Mouse (Mus musculus) lung, embryonic 14.5 days (tissue): ENCODE data around the gene Syngr3. TPM values are rescaled to one million over a fixed set of nuclear protein-coding genes. Genes with fewer than 3 reads are reported as not detected.

Experiments
- ATAC-seq: fragments of 200-750 bp; cut with Nextera tagmentation; 2 replicates; pipeline ENCODE4 v1.8.0; 2017; ENCODE audit warnings: mild to moderate bottlenecking, moderate TSS enrichment, moderate library complexity; ENCODE audit not compliant: insufficient read depth
- DNase-seq: peaks from one replicate; pipeline ENCODE4 v3.0.0-alpha.2; 2015
- H3K27ac ChIP-seq: fragments of 300-500 bp; sonication (generic); 2 replicates; pipeline ENCODE4 v1.5.1; 2014; ENCODE audit warnings: low read depth, mild to moderate bottlenecking, moderate library complexity
- H3K27me3 ChIP-seq: fragments of 300-500 bp; sonication (generic); 2 replicates; pipeline ENCODE4 v1.6.1; 2014; ENCODE audit warnings: low read length, control low read depth; ENCODE audit not compliant: insufficient read depth
- H3K36me3 ChIP-seq: fragments of 300-500 bp; sonication (generic); 2 replicates; pipeline ENCODE4 v1.6.1; 2014; ENCODE audit warnings: control low read depth; ENCODE audit not compliant: insufficient read depth
- H3K4me1 ChIP-seq: fragments of 300-500 bp; sonication (generic); 2 replicates; pipeline ENCODE4 v1.6.1; 2014; ENCODE audit warnings: antibody characterized with exemption, control low read depth; ENCODE audit not compliant: insufficient read depth
- H3K4me2 ChIP-seq: fragments of 300-500 bp; sonication (generic); 2 replicates; pipeline ENCODE4 v1.6.1; 2014; ENCODE audit warnings: mild to moderate bottlenecking
- H3K4me3 ChIP-seq: fragments of 300-500 bp; sonication (generic); 2 replicates; pipeline ENCODE4 v1.5.1; 2014; ENCODE audit warnings: low read depth, low read length
- H3K9ac ChIP-seq: fragments of 300-500 bp; sonication (generic); 2 replicates; pipeline ENCODE4 v1.6.1; 2014
- H3K9me3 ChIP-seq: fragments of 300-500 bp; sonication (generic); 2 replicates; pipeline ENCODE4 v1.6.1; 2016; ENCODE audit warnings: low read depth, low read length, control low read depth
- CTCF ChIP-seq: IDR thresholded peaks from 2 replicates; pipeline ENCODE4 v1.5.1; 2016; ENCODE audit warnings: antibody characterized with exemption, low read depth
- WGBS: fragments of 180-500 bp; shearing (Covaris S2); extraction: QIAGEN DNeasy Blood & Tissue Kit; methylation state at CpG from one replicate; pipeline ENCODE4 v1.1.7; 2014; 5-methylcytosine and 5-hydroxymethylcytosine counted together
- polyA plus RNA-seq: library from polyadenylated mRNA; unstranded; fragments of >200 nt; fragmentation: Nextera tagmentation; extraction: Ambion mirVana; gene quantifications from 2 replicates; pipeline ENCODE4 v1.2.1, GENCODE M21; 2014

Gene Syngr3
- polyA plus RNA-seq, 1 experiment from 2014 or later = 0.83 TPM

DNA sequence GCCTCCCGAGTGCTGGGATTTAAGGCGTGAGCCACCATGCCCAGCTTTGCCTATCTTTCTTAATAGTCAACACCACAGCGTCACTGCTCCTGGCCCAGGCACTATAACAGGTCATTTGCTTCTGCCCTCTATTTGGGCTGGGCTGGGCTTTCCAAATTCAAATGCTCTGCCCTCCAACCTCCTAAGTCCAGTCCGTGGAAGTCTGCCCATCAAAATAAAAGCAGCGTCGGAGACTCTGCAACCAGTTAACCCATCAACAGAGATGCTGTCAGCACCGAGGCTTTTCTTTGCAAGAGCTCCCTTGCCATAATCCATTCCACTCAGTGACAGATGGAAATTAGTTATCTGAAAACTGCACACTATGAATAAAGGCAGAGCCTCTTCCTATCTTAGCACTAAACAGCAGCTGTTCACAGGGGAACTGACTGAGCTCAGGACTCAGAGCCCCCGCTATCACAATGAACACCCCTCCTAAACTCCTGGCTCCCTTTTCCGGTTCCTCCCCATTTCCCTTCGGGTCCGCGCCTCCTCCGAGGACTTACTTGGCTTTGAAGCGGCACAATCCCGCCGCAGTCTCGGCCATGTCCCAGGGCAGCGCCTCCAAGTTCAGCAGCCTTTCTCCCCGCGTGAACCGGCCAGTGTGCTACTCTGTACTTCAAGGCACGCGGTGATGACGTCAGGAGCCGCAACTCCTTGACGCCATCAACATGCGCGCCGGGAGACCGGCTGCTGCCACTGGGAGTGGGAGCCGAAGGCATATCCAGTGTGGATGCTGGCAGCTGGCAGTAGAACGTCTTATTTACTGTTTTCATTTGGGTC, 17.4 kb upstream of the Syngr3 start, which contains the start of gene Tbl3:
TSS of gene Tbl3 (minus strand) at position 679 of the 819 bp plus-strand sequence.
- no peaks in the 10 kb centered on the region for H3K4me1 ChIP-seq
- H3K4me3 ChIP-seq = peak within 1 kb of the TSS; percentile 81
- ATAC-seq = peak; percentile 90
- 3% methylated on average over 32 of the region's 32 CpGs for WGBS
- TF ChIP-seq CTCF = no peak
- H3K4me2 ChIP-seq = peak within 1 kb of the TSS; percentile 63
- H3K9ac ChIP-seq = peak within 1 kb of the TSS; percentile 74
- H3K9me3 ChIP-seq = no peaks in the 10 kb centered on the region
- peak within 1 kb of the TSS; percentile 79 for H3K27ac ChIP-seq
- peak; percentile 98 for DNase-seq
- peaks cover 29% of the 10 kb centered on the region for H3K36me3 ChIP-seq
- no peaks in the 10 kb centered on the region for H3K27me3 ChIP-seq

DNA sequence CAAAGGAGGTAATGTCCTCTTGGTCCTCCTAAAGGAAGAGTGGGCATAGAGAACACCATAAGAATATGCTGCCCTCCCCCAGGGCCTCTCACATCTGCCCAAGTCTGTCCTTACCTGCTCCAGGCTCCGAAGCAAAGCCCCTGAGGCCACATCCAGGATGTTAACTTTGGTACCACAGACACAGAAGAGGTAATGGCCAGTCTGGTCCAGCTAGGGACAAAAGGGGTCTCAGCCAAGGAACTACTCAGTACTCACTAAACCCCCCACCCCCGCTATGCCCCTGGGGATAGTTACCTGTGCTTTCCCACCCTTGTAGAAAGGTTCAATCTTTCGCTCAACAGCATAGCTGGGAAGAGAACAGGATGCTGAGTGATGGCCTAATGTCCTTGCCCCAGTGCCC, 16.1 kb upstream of the Syngr3 start:
- no peak for TF ChIP-seq CTCF
- H3K9ac ChIP-seq = no peak overlapping the region
- H3K27me3 ChIP-seq = no peaks in the 10 kb centered on the region
- H3K4me3 ChIP-seq = 0 out of 2 replicates have a peak overlapping the region, but pooled peaks have one; percentile 81
- H3K4me1 ChIP-seq = no peaks in the 10 kb centered on the region
- H3K36me3 ChIP-seq = peaks cover 42% of the 10 kb centered on the region
- 94% methylated on average over 3 of the region's 3 CpGs for WGBS
- peak overlapping the region; percentile 63 for H3K4me2 ChIP-seq
- H3K27ac ChIP-seq = no peak overlapping the region
- no peaks in the 10 kb centered on the region for H3K9me3 ChIP-seq
- ATAC-seq (no peak), DNase-seq (no peak)

GRCm38 (mm10) chr17:24701251-24701650, 11.5 kb upstream of the Syngr3 start:
- H3K4me3 ChIP-seq = no peak overlapping the region
- ATAC-seq = no peak

GRCm38 (mm10) chr17:24699473-24699872, 9.7 kb upstream of the Syngr3 start:
- peaks cover 13% of the 10 kb centered on the region for H3K4me1 ChIP-seq
- H3K27ac ChIP-seq = no peak overlapping the region
- H3K9me3 ChIP-seq = no peaks in the 10 kb centered on the region
- no peak overlapping the region for H3K4me3 ChIP-seq
- no peak for TF ChIP-seq CTCF
- no peaks in the 10 kb centered on the region for H3K27me3 ChIP-seq
- DNase-seq (no peak), ATAC-seq (no peak)
- H3K4me2 ChIP-seq = no peak overlapping the region
- peaks cover 46% of the 10 kb centered on the region for H3K36me3 ChIP-seq
- WGBS = 75% methylated on average over 2 of the region's 2 CpGs
- H3K9ac ChIP-seq = no peak overlapping the region

More at GRCm38 (mm10) chr17:24701251-24701650, 11.5 kb upstream of the Syngr3 start:
- H3K36me3 ChIP-seq = peaks cover 56% of the 10 kb centered on the region
- no peak overlapping the region for H3K9ac ChIP-seq
- WGBS = 86% methylated on average over 9 of the region's 9 CpGs
- no peaks in the 10 kb centered on the region for H3K27me3 ChIP-seq
- no peak for DNase-seq
- H3K4me2 ChIP-seq = no peak overlapping the region
- peaks cover 13% of the 10 kb centered on the region for H3K4me1 ChIP-seq
- H3K27ac ChIP-seq = no peak overlapping the region
- TF ChIP-seq CTCF = no peak
- no peaks in the 10 kb centered on the region for H3K9me3 ChIP-seq

- Histone ChIP-seq H3K9ac (no peak overlapping the region), H3K36me3 (peaks cover 44% of the 10 kb centered on the region), H3K4me1 (peaks cover 13% of the 10 kb centered on the region), H3K4me2 (peak overlapping the region; percentile 5), H3K4me3 (no peak overlapping the region), H3K9me3 (no peaks in the 10 kb centered on the region), H3K27ac (peak overlapping the region; percentile 89), H3K27me3 (no peaks in the 10 kb centered on the region)
- DNase-seq (no peak), ATAC-seq (no peak)
- 57% methylated on average over 9 of the region's 9 CpGs for WGBS
- TF ChIP-seq CTCF = no peak
Observed at GRCm38 (mm10) chr17:24698715-24699114, 9.0 kb upstream of the Syngr3 start.

GRCm38 (mm10) chr17:24697985-24698384, 8.2 kb upstream of the Syngr3 start:
- DNase-seq (peak; percentile 64), ATAC-seq (0 out of 2 replicates have a peak, but pooled peaks have one; percentile 7)
- H3K4me1 ChIP-seq = peaks cover 13% of the 10 kb centered on the region
- H3K4me2 ChIP-seq = peak overlapping the region; percentile 5
- H3K27ac ChIP-seq = peak overlapping the region; percentile 89; the same call in 1 of the 2 replicates
- TF ChIP-seq CTCF = no peak
- no peaks in the 10 kb centered on the region for H3K9me3 ChIP-seq
- 19% methylated on average over 5 of the region's 5 CpGs for WGBS
- H3K9ac ChIP-seq = no peak overlapping the region
- peaks cover 46% of the 10 kb centered on the region for H3K36me3 ChIP-seq
- no peaks in the 10 kb centered on the region for H3K27me3 ChIP-seq
- no peak overlapping the region for H3K4me3 ChIP-seq

DNA sequence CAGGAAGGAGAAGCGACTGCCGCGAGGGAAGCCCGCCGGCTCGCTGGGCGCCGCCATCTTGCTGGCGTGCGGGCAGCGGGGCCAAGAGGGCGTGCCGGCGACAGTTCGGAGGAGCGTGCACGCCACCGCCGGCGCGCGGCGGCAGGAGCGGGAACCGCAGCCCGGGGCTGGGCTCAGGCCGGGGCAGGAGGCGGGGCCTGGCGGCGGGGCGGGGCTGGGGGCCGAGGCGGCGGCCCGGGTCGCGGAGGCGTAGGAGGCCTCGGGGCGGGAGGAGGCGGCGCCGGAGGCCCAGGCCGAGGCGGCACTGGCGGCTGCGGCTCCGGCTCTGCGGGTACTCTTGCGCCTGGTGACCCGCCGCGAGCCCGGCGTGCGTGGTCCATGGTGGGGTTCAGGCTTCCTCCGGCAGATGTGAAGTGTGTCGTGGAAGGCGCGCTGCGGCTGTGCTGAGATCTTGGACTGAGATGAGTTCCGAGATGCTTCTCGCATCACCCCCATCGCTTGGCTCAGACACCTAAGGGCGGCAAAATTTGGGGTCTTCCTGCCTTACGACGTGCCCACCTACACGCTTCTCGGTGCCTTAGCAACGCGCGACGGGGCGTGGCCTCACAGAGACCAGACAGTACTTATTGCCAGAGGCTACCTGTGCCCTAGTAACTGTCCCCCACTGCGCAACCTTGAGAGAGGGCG, 6.4 kb upstream of the Syngr3 start, which contains the start of the genes Gfer and Noxo1:
TSS of gene Gfer (minus strand) at position 146 of the 687 bp plus-strand sequence.
TSS of gene Noxo1 (plus strand) at position 224 of the 687 bp plus-strand sequence.
- 0 out of 2 replicates have a peak, but pooled peaks cover 2% of the 10 kb centered on the region for H3K27me3 ChIP-seq
- TF ChIP-seq CTCF = no peak
- peak within 1 kb of the TSS; percentile 84 for H3K4me3 ChIP-seq
- peaks cover 38% of the 10 kb centered on the region for H3K36me3 ChIP-seq
- peak; percentile 92 for ATAC-seq
- no peaks in the 10 kb centered on the region for H3K9me3 ChIP-seq
- H3K9ac ChIP-seq = peak within 1 kb of the TSS; percentile 82
- under 1% methylated on average over 54 of the region's 76 CpGs for WGBS
- peaks cover 13% of the 10 kb centered on the region for H3K4me1 ChIP-seq
- peak; percentile 93 for DNase-seq
- peak within 1 kb of the TSS; percentile 89 for H3K27ac ChIP-seq
- H3K4me2 ChIP-seq = peak within 1 kb of the TSS; percentile 83
